Mouse (Mus musculus) midbrain, embryonic 16.5 days (tissue): ENCODE measurements at regions not wholly inside any gene's neighbourhood (a gene's known extent, or its start where the extent isn't known, plus 50 kb on each side); places are given as distances from the start of the nearest gene placed in this dataset.

ENCODE experiments used
- ATAC-seq: fragments of 200-750 bp; cut with Nextera tagmentation; 2 replicates; pipeline ENCODE4 v1.8.0; 2017; ENCODE audit warnings: moderate TSS enrichment
- H3K27ac ChIP-seq: fragments of 300-500 bp; sonication (generic); 2 replicates; pipeline ENCODE4 v1.5.1; 2014; ENCODE audit warnings: mild to moderate bottlenecking, low read length, mixed read lengths
- H3K27me3 ChIP-seq: fragments of 300-500 bp; sonication (generic); 2 replicates; pipeline ENCODE4 v1.6.1; 2014; ENCODE audit warnings: low read depth, low read length, mixed read lengths; ENCODE audit not compliant: control insufficient read depth, insufficient read depth
- H3K36me3 ChIP-seq: fragments of 300-500 bp; sonication (generic); 2 replicates; pipeline ENCODE4 v1.6.1; 2014; ENCODE audit warnings: mild to moderate bottlenecking, low read length, moderate library complexity, mixed read lengths; ENCODE audit not compliant: control insufficient read depth, insufficient read depth
- H3K4me1 ChIP-seq: fragments of 300-500 bp; sonication (generic); 2 replicates; pipeline ENCODE4 v1.6.1; 2014; ENCODE audit warnings: mild to moderate bottlenecking, low read length, mixed read lengths; ENCODE audit not compliant: control insufficient read depth, insufficient read depth
- H3K4me2 ChIP-seq: fragments of 300-500 bp; sonication (generic); 2 replicates; pipeline ENCODE4 v1.6.1; 2014; ENCODE audit warnings: mild to moderate bottlenecking, low read length, mixed read lengths
- H3K4me3 ChIP-seq: fragments of 300-500 bp; sonication (generic); 2 replicates; pipeline ENCODE4 v1.5.1; 2014; ENCODE audit warnings: low read depth, mild to moderate bottlenecking, low read length, moderate library complexity, mixed read lengths
- H3K9ac ChIP-seq: fragments of 300-500 bp; sonication (generic); 2 replicates; pipeline ENCODE4 v1.6.1; 2014; ENCODE audit warnings: low read depth, low read length, mixed read lengths
- H3K9me3 ChIP-seq: fragments of 300-500 bp; sonication (generic); replicated peaks from 2 replicates; pipeline ENCODE4 v1.6.1; 2014; ENCODE audit warnings: mild to moderate bottlenecking, low read length, mixed read lengths; ENCODE audit not compliant: control insufficient read depth, poor library complexity, severe bottlenecking
- WGBS: fragments of 180-500 bp; shearing (Covaris S2); extraction: QIAGEN DNeasy Blood & Tissue Kit; methylation state at CpG from one replicate; pipeline ENCODE4 v1.1.7; 2014; 5-methylcytosine and 5-hydroxymethylcytosine counted together

GRCm38 (mm10) chr16:10098511-10098910 is 71.5 kb upstream of the Rpl39l start:
- no peaks in the 10 kb centered on the region for H3K27me3 ChIP-seq
- no peak overlapping the region for H3K27ac ChIP-seq
- H3K9ac ChIP-seq: no peak overlapping the region
- 93% methylated on average over 11 of the region's 11 CpGs for WGBS
- no peaks in the 10 kb centered on the region for H3K9me3 ChIP-seq
- no peak overlapping the region for H3K4me3 ChIP-seq
- H3K36me3 ChIP-seq: no peaks in the 10 kb centered on the region
- H3K4me1 ChIP-seq: no peaks in the 10 kb centered on the region
- no peak for ATAC-seq
- no peak overlapping the region for H3K4me2 ChIP-seq

- Histone ChIP-seq H3K27ac (no peak overlapping the region), H3K4me1 (no peaks in the 10 kb centered on the region), H3K27me3 (no peaks in the 10 kb centered on the region), H3K9ac (no peak overlapping the region), H3K4me3 (no peak overlapping the region), H3K9me3 (no peaks in the 10 kb centered on the region), H3K4me2 (no peak overlapping the region), H3K36me3 (no peaks in the 10 kb centered on the region)
- 57% methylated on average over 18 of the region's 18 CpGs for WGBS
- ATAC-seq: no peak; the same call in 1 of the 2 replicates
Observed at GRCm38 (mm10) chr16:10088461-10089353, 81.3 kb upstream of the Rpl39l start.

GRCm38 (mm10) chr16:10086341-10086740 is 83.7 kb upstream of the Rpl39l start:
- H3K4me3 ChIP-seq: no peak overlapping the region

GRCm38 (mm10) chr16:10085429-10085828 is 84.6 kb upstream of the Rpl39l start:
- H3K9ac ChIP-seq: no peak overlapping the region
- no peak overlapping the region for H3K27ac ChIP-seq
- H3K27me3 ChIP-seq: no peaks in the 10 kb centered on the region
- no peak overlapping the region for H3K4me2 ChIP-seq
- H3K36me3 ChIP-seq: no peaks in the 10 kb centered on the region
- H3K4me3 ChIP-seq: no peak overlapping the region
- no peaks in the 10 kb centered on the region for H3K9me3 ChIP-seq
- WGBS: 82% methylated on average over 5 of the region's 5 CpGs
- no peak for ATAC-seq
- no peaks in the 10 kb centered on the region for H3K4me1 ChIP-seq

More at GRCm38 (mm10) chr16:10086341-10086740, 83.7 kb upstream of the Rpl39l start:
- Histone ChIP-seq H3K9me3 (no peaks in the 10 kb centered on the region), H3K4me1 (no peaks in the 10 kb centered on the region), H3K27ac (no peak overlapping the region), H3K4me2 (no peak overlapping the region), H3K9ac (no peak overlapping the region), H3K27me3 (no peaks in the 10 kb centered on the region), H3K36me3 (no peaks in the 10 kb centered on the region)
- ATAC-seq: no peak
- 19% methylated on average over 1 of the region's 1 CpGs for WGBS

- Histone ChIP-seq H3K27me3 (no peaks in the 10 kb centered on the region), H3K9me3 (no peaks in the 10 kb centered on the region), H3K27ac (no peak overlapping the region), H3K4me1 (no peaks in the 10 kb centered on the region), H3K4me3 (no peak overlapping the region), H3K36me3 (no peaks in the 10 kb centered on the region), H3K9ac (no peak overlapping the region), H3K4me2 (no peak overlapping the region)
- no peak for ATAC-seq
- WGBS: 58% methylated on average over 2 of the region's 2 CpGs
Observed at GRCm38 (mm10) chr16:10081751-10082150, 86.4 kb upstream of the Grin2a start.

- Histone ChIP-seq H3K36me3 (no peaks in the 10 kb centered on the region), H3K4me2 (no peak overlapping the region), H3K9me3 (no peaks in the 10 kb centered on the region), H3K27ac (no peak overlapping the region), H3K4me3 (no peak overlapping the region), H3K27me3 (no peaks in the 10 kb centered on the region), H3K9ac (no peak overlapping the region), H3K4me1 (no peaks in the 10 kb centered on the region)
- WGBS: 89% methylated on average over 7 of the region's 7 CpGs
- ATAC-seq: no peak
Observed at GRCm38 (mm10) chr16:10080121-10080679, 84.8 kb upstream of the Grin2a start.

GRCm38 (mm10) chr16:10073158-10073557 is 77.8 kb upstream of the Grin2a start:
- WGBS: 19% methylated on average over 6 of the region's 6 CpGs
- H3K4me3 ChIP-seq: no peak overlapping the region
- H3K27me3 ChIP-seq: no peaks in the 10 kb centered on the region
- H3K4me1 ChIP-seq: no peaks in the 10 kb centered on the region
- H3K9me3 ChIP-seq: no peaks in the 10 kb centered on the region
- H3K27ac ChIP-seq: no peak overlapping the region
- no peaks in the 10 kb centered on the region for H3K36me3 ChIP-seq
- H3K4me2 ChIP-seq: no peak overlapping the region
- ATAC-seq: 0 out of 2 replicates have a peak, but pooled peaks have one; percentile 8
- no peak overlapping the region for H3K9ac ChIP-seq

- H3K27me3 ChIP-seq: no peaks in the 10 kb centered on the region
- H3K4me2 ChIP-seq: no peak overlapping the region
- H3K4me1 ChIP-seq: no peaks in the 10 kb centered on the region
- no peak for ATAC-seq
- H3K9me3 ChIP-seq: no peaks in the 10 kb centered on the region
- no peak overlapping the region for H3K27ac ChIP-seq
- H3K9ac ChIP-seq: no peak overlapping the region
- H3K4me3 ChIP-seq: no peak overlapping the region
- H3K36me3 ChIP-seq: no peaks in the 10 kb centered on the region
- 66% methylated on average over 8 of the region's 8 CpGs for WGBS
Observed at GRCm38 (mm10) chr16:10063491-10063890, 68.1 kb upstream of the Grin2a start.

GRCm38 (mm10) chr16:10058094-10058493 is 62.7 kb upstream of the Grin2a start:
- 82% methylated on average over 4 of the region's 4 CpGs for WGBS
- H3K36me3 ChIP-seq: no peaks in the 10 kb centered on the region
- no peak for ATAC-seq

More at GRCm38 (mm10) chr16:10058094-10058493, 62.7 kb upstream of the Grin2a start:
- no peak overlapping the region for H3K9ac ChIP-seq
- H3K9me3 ChIP-seq: no peaks in the 10 kb centered on the region
- H3K4me2 ChIP-seq: no peak overlapping the region
- no peaks in the 10 kb centered on the region for H3K4me1 ChIP-seq
- no peak overlapping the region for H3K4me3 ChIP-seq
- no peak overlapping the region for H3K27ac ChIP-seq
- no peaks in the 10 kb centered on the region for H3K27me3 ChIP-seq
